Mouse (Mus musculus) liver, postnatal 0 days (tissue): ENCODE results near the gene Angptl2. TPM values are rescaled to one million over a fixed set of nuclear protein-coding genes. Genes with fewer than 3 reads are reported as not detected.

Experiments
- ATAC-seq: fragments of 200-750 bp; cut with Nextera tagmentation; 2 replicates; pipeline ENCODE4 v1.8.0; 2017; ENCODE audit warnings: mild to moderate bottlenecking, moderate library complexity
- DNase-seq: peaks from one replicate; pipeline ENCODE4 v3.0.0-alpha.2; 2016
- H3K27ac ChIP-seq: fragments of 300-500 bp; sonication (generic); 2 replicates; pipeline ENCODE4 v1.5.1; 2014; ENCODE audit warnings: antibody characterized with exemption, moderate library complexity, mild to moderate bottlenecking, low read depth
- H3K27me3 ChIP-seq: fragments of 300-500 bp; sonication (generic); 2 replicates; pipeline ENCODE4 v1.6.1; 2014; ENCODE audit warnings: low read length, control low read depth, mixed read lengths; ENCODE audit not compliant: insufficient read depth
- H3K36me3 ChIP-seq: fragments of 300-500 bp; sonication (generic); replicated peaks from 2 replicates; pipeline ENCODE4 v1.6.1; 2014; ENCODE audit warnings: mild to moderate bottlenecking, control low read depth, low read length, moderate library complexity, mixed read lengths; ENCODE audit not compliant: insufficient read depth
- H3K4me1 ChIP-seq: fragments of 300-500 bp; sonication (generic); 2 replicates; pipeline ENCODE4 v1.6.1; 2014; ENCODE audit warnings: antibody characterized with exemption, mild to moderate bottlenecking, control low read depth; ENCODE audit not compliant: insufficient read depth
- H3K4me2 ChIP-seq: fragments of 300-500 bp; sonication (generic); 2 replicates; pipeline ENCODE4 v1.6.1; 2014; ENCODE audit warnings: low read depth, mild to moderate bottlenecking, low read length, moderate library complexity, mixed read lengths
- H3K4me3 ChIP-seq: fragments of 300-500 bp; sonication (generic); 2 replicates; pipeline ENCODE4 v1.5.1; 2014; ENCODE audit warnings: low read depth, low read length
- H3K9ac ChIP-seq: fragments of 300-500 bp; sonication (generic); replicated peaks from 2 replicates; pipeline ENCODE4 v1.6.1; 2014; ENCODE audit warnings: mild to moderate bottlenecking, moderate library complexity
- H3K9me3 ChIP-seq: fragments of 300-500 bp; sonication (generic); 2 replicates; pipeline ENCODE4 v1.6.1; 2016; ENCODE audit warnings: mild to moderate bottlenecking, control low read depth, low read length, mixed read lengths
- CTCF ChIP-seq: sonication (generic); IDR thresholded peaks from 2 replicates; pipeline ENCODE4 v1.5.1; 2016; ENCODE audit warnings: antibody characterized with exemption, low read depth
- EP300 ChIP-seq: IDR thresholded peaks from 2 replicates; pipeline ENCODE4 v1.6.1; 2016; ENCODE audit warnings: antibody characterized with exemption, low read depth, mild to moderate bottlenecking
- WGBS: fragments of 180-500 bp; shearing (Covaris S2); extraction: QIAGEN DNeasy Blood & Tissue Kit; methylation state at CpG from one replicate; pipeline ENCODE4 v1.1.7; 2014; ENCODE audit not compliant: insufficient replicate concordance; 5-methylcytosine and 5-hydroxymethylcytosine counted together
- polyA plus RNA-seq: library from polyadenylated mRNA; unstranded; fragments of >200 nt; fragmentation: Nextera tagmentation; extraction: Ambion mirVana; gene quantifications from 2 replicates; pipeline ENCODE4 v1.2.1, GENCODE M21; 2015

Gene Angptl2
- polyA plus RNA-seq, 1 experiment from 2014 or later, result 3.8 TPM

GRCm38 (mm10) chr2:33280525-33280924, 64.7 kb downstream of the Angptl2 start:
- peaks cover 15% of the 10 kb centered on the region for H3K4me1 ChIP-seq
- ATAC-seq (no peak), DNase-seq (no peak)
- H3K4me3 ChIP-seq, result no peak overlapping the region
- no peaks in the 10 kb centered on the region for H3K9me3 ChIP-seq
- no peaks in the 10 kb centered on the region for H3K27me3 ChIP-seq
- no peak overlapping the region for H3K4me2 ChIP-seq
- H3K36me3 ChIP-seq, result no peaks in the 10 kb centered on the region
- 77% methylated on average over 2 of the region's 2 CpGs for WGBS
- TF ChIP-seq EP300, result no peak
- no peak for TF ChIP-seq CTCF
- no peak overlapping the region for H3K27ac ChIP-seq
- no peak overlapping the region for H3K9ac ChIP-seq

GRCm38 (mm10) chr2:33281807-33282206, 65.9 kb downstream of the Angptl2 start:
- no peak overlapping the region for H3K4me2 ChIP-seq
- no peak overlapping the region for H3K4me3 ChIP-seq
- no peak overlapping the region for H3K27ac ChIP-seq
- TF ChIP-seq CTCF (no peak), EP300 (no peak)
- H3K27me3 ChIP-seq, result no peaks in the 10 kb centered on the region
- DNase-seq (no peak), ATAC-seq (no peak)
- no peak overlapping the region for H3K9ac ChIP-seq
- 80% methylated on average over 5 of the region's 5 CpGs for WGBS
- H3K4me1 ChIP-seq, result peaks cover 15% of the 10 kb centered on the region
- no peaks in the 10 kb centered on the region for H3K36me3 ChIP-seq
- no peaks in the 10 kb centered on the region for H3K9me3 ChIP-seq

GRCm38 (mm10) chr2:33282877-33283276, 67.0 kb downstream of the Angptl2 start:
- Histone ChIP-seq H3K9ac (no peak overlapping the region), H3K27ac (0 out of 2 replicates have a peak overlapping the region, but pooled peaks have one; percentile 62), H3K36me3 (no peaks in the 10 kb centered on the region), H3K4me3 (no peak overlapping the region), H3K4me1 (peaks cover 15% of the 10 kb centered on the region), H3K9me3 (no peaks in the 10 kb centered on the region), H3K4me2 (no peak overlapping the region), H3K27me3 (no peaks in the 10 kb centered on the region)
- 58% methylated on average over 4 of the region's 4 CpGs for WGBS
- ATAC-seq (no peak), DNase-seq (no peak)
- TF ChIP-seq CTCF (no peak), EP300 (no peak)

- DNase-seq, result no peak
- no peak for TF ChIP-seq CTCF
- no peak for TF ChIP-seq EP300
- WGBS, result 40% methylated on average over 2 of the region's 2 CpGs
- Histone ChIP-seq H3K4me2 (no peak overlapping the region), H3K9me3 (no peaks in the 10 kb centered on the region), H3K4me1 (peaks cover 15% of the 10 kb centered on the region), H3K36me3 (no peaks in the 10 kb centered on the region), H3K9ac (no peak overlapping the region), H3K27ac (peak overlapping the region; percentile 62; the same call in 1 of the 2 replicates), H3K27me3 (no peaks in the 10 kb centered on the region), H3K4me3 (no peak overlapping the region)
- peak; percentile 55; the same call in 1 of the 2 replicates for ATAC-seq
These were observed 67.8 kb downstream of the Angptl2 start for GRCm38 (mm10) chr2:33283674-33284073.

GRCm38 (mm10) chr2:33288837-33289236, 73.0 kb downstream of the Angptl2 start:
- Histone ChIP-seq H3K27me3 (no peaks in the 10 kb centered on the region), H3K9me3 (no peaks in the 10 kb centered on the region), H3K27ac (no peak overlapping the region), H3K36me3 (no peaks in the 10 kb centered on the region), H3K4me3 (no peak overlapping the region), H3K4me2 (no peak overlapping the region), H3K9ac (no peak overlapping the region), H3K4me1 (peaks cover 8% of the 10 kb centered on the region; the same call in 1 of the 2 replicates)
- no peak for ATAC-seq
- TF ChIP-seq CTCF (no peak), EP300 (no peak)
- DNase-seq, result no peak
- whole genome bisulfite sequencing, result 87% methylated on average over 5 of the region's 5 CpGs

- H3K27ac ChIP-seq, result no peak overlapping the region
- no peak overlapping the region for H3K4me2 ChIP-seq
- no peak overlapping the region for H3K9ac ChIP-seq
- TF ChIP-seq CTCF, result no peak
- no peak for TF ChIP-seq EP300
- no peak for ATAC-seq
- H3K9me3 ChIP-seq, result no peaks in the 10 kb centered on the region
- H3K36me3 ChIP-seq, result no peaks in the 10 kb centered on the region
- H3K27me3 ChIP-seq, result no peaks in the 10 kb centered on the region
- no peak for DNase-seq
- no peak overlapping the region for H3K4me3 ChIP-seq
- WGBS, result 92% methylated on average over 8 of the region's 8 CpGs
- no peaks in the 10 kb centered on the region for H3K4me1 ChIP-seq
These were observed 74.6 kb downstream of the Angptl2 start for GRCm38 (mm10) chr2:33290491-33290890.

- peak; percentile 27; the same call in 1 of the 2 replicates for ATAC-seq
- Histone ChIP-seq H3K4me1 (no peaks in the 10 kb centered on the region), H3K4me2 (no peak overlapping the region), H3K4me3 (no peak overlapping the region), H3K27me3 (no peaks in the 10 kb centered on the region), H3K9me3 (no peaks in the 10 kb centered on the region), H3K36me3 (no peaks in the 10 kb centered on the region), H3K9ac (no peak overlapping the region), H3K27ac (no peak overlapping the region)
- TF ChIP-seq EP300 (no peak), CTCF (no peak)
- DNase-seq, result no peak
- WGBS, result 27% methylated on average over 2 of the region's 2 CpGs
These were observed 76.2 kb downstream of the Angptl2 start for GRCm38 (mm10) chr2:33292057-33292456.
